Mouse (Mus musculus): ENCODE data around the gene AI413582.

DNA sequence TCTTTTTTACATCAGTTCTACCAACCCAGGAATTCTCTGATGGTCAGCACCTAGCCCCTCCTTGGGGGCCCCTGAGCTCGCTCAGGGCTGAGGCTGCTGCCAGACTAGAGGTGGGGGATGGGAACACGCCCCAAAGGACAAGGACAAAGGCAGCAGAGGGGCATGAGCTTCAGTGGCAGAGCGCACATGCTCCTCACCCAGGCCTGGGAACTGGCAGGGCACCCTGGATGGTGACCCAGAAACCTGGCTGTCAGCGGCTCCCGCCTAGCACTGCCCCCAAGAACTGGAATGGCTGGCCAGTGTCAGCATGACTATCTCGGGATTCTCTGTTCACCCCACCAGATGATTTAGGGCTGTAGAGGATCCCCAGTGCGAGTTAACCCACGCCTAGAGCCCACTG lies 16.3 kb downstream of the AI413582 start:
- TF ChIP-seq CTCF (IDR thresholded peaks at IDR 0.05; ENCODE audit: low read depth): no peak
- TF ChIP-seq EP300 (IDR thresholded peaks at IDR 0.05; ENCODE audit: low read depth): no peak

Data from heart, postnatal 0 days (tissue).